Mouse (Mus musculus): ENCODE results near the gene Olfr963. TPM values are rescaled to one million over a fixed set of nuclear protein-coding genes. Genes with fewer than 3 reads are reported as not detected.

Olfr963 gene
- total and polyA plus RNA-seq, 2 experiments from 2014 or later = not detected

DNA sequence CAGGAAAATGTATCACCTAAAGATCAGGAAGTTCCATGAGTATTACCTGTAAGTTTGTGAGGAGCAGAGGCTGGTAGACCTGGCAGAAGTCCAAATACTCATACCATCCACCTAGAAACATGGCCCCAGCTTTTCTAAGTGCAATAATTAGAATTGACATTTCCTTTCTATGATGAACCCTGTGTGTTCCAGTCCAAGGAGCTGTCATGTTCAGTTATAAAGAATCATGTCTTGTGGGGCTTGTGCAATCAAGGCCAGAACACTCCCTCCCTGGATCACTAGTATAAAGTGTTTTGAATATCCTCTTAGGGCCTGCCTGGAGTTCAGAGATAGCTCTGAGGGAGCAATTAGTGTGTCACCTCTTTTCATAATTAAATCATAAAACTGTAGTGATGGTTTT is 40.0 kb downstream of the Olfr963 start, which contains the start of gene Olfr149:
TSS of gene Olfr149 (minus strand) at position 101 of the 400 bp plus-strand sequence.
- no peaks in the 10 kb centered on the region for H3K36me3 ChIP-seq (ENCODE audit: insufficient read depth, low read length)
- H3K27me3 ChIP-seq (ENCODE audit: insufficient read depth, low read length) = no peaks in the 10 kb centered on the region
- DNase-seq (ENCODE audit: low spot score) = peak; percentile 2
- H3K9ac ChIP-seq (replicated peaks; ENCODE audit: low read length) = no peak within 1 kb of the TSS
- no peaks in the 10 kb centered on the region for H3K9me3 ChIP-seq (ENCODE audit: low read length)
- TF ChIP-seq CTCF (IDR thresholded peaks at IDR 0.05; ENCODE audit: low read depth) = no peak
- no peak within 1 kb of the TSS for H3K4me3 ChIP-seq (ENCODE audit: low read length)
- H3K4me2 ChIP-seq (ENCODE audit: low read depth, low read length) = no peak within 1 kb of the TSS
- H3K4me1 ChIP-seq (ENCODE audit: insufficient read depth, low read length) = no peaks in the 10 kb centered on the region
- no peak within 1 kb of the TSS for H3K27ac ChIP-seq
- no peak for ATAC-seq

DNA sequence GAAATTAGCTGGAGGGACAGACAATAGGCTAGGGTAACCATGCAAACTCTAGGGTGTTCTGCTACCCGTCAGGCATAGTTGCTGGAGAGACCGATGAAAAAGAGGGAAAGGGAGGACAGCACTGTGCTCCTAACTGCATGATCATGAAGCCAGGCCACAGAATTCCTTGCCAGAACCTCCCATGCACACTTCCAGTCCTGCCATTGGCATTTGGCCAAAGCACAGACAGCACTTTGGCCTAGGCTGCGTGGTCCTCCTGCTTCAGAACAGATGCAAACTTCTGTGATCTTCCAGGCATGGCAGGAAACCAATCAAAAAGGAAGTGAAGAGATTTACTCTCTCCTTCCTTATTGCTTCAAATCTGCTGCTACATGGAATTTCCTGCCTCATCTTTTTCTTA is 42.0 kb downstream of the Olfr963 start:
- Histone ChIP-seq H3K36me3 (ENCODE audit: insufficient read depth, low read length) (no peaks in the 10 kb centered on the region), H3K9ac (replicated peaks; ENCODE audit: low read length) (no peak overlapping the region), H3K4me2 (ENCODE audit: low read depth, low read length) (no peak overlapping the region), H3K4me3 (ENCODE audit: low read length) (no peak overlapping the region), H3K27me3 (ENCODE audit: insufficient read depth, low read length) (no peaks in the 10 kb centered on the region), H3K27ac (no peak overlapping the region), H3K9me3 (ENCODE audit: low read length) (no peaks in the 10 kb centered on the region), H3K4me1 (ENCODE audit: insufficient read depth, low read length) (no peaks in the 10 kb centered on the region)
- 61% methylated on average over 3 of the region's 3 CpGs for WGBS
- no peak for TF ChIP-seq CTCF (IDR thresholded peaks at IDR 0.05; ENCODE audit: low read depth)
- no peak for ATAC-seq
- peak; percentile 44 for DNase-seq (ENCODE audit: low spot score)

DNA sequence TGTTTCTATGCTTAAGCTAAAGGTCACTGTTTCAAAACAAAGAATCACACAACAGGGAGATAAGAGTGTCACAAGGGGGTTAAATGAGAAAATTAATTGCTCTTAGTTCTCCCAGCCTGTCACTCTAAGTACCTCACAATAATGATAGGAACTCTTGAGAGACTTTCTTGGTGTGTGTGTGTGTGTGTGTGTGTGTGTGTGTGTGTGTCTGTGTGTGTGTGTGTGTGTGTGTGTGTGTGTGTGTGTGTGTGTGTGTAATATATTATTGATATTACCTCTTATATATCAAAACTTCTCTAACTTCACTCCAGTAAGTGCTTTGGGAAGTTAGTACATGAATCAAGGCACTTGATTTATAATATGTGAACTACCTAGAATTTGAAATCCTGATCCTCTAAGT is 44.0 kb downstream of the Olfr963 start, which contains the start of gene Olfr965:
TSS of gene Olfr965 (plus strand) at position 301 of the 400 bp plus-strand sequence.
- no peak for ATAC-seq
- Histone ChIP-seq H3K36me3 (ENCODE audit: insufficient read depth, low read length) (no peaks in the 10 kb centered on the region), H3K4me2 (ENCODE audit: low read depth, low read length) (no peak within 1 kb of the TSS), H3K4me3 (ENCODE audit: low read length) (no peak within 1 kb of the TSS), H3K4me1 (ENCODE audit: insufficient read depth, low read length) (no peaks in the 10 kb centered on the region), H3K9me3 (ENCODE audit: low read length) (no peaks in the 10 kb centered on the region), H3K27me3 (ENCODE audit: insufficient read depth, low read length) (no peaks in the 10 kb centered on the region), H3K9ac (replicated peaks; ENCODE audit: low read length) (no peak within 1 kb of the TSS), H3K27ac (no peak within 1 kb of the TSS)
- TF ChIP-seq CTCF (IDR thresholded peaks at IDR 0.05; ENCODE audit: low read depth) = no peak
- no peak for DNase-seq (ENCODE audit: low spot score)

Other genes with a start within 250 kb of the Olfr963 start
- gene Olfr952, start 240.1 kb upstream of the Olfr963 start, total RNA-seq (2014; rRNA removed) = not detected in 2 replicates
- not detected in 2 replicates for gene Olfr952, start 240.1 kb upstream of the Olfr963 start, polyA plus RNA-seq (2015; fragmentation: Nextera tagmentation; extraction: Ambion mirVana)
- not detected in 2 replicates for gene Olfr954, start 210.5 kb upstream of the Olfr963 start, total RNA-seq (2014; rRNA removed)
- not detected in 2 replicates for gene Olfr954, start 210.5 kb upstream of the Olfr963 start, polyA plus RNA-seq (2015; fragmentation: Nextera tagmentation; extraction: Ambion mirVana)
- gene Olfr955, start 195.3 kb upstream of the Olfr963 start, total RNA-seq (2014; rRNA removed) = not detected in 2 replicates
- not detected in 2 replicates for gene Olfr955, start 195.3 kb upstream of the Olfr963 start, polyA plus RNA-seq (2015; fragmentation: Nextera tagmentation; extraction: Ambion mirVana)
- gene Olfr44, start 173.2 kb upstream of the Olfr963 start, total RNA-seq (2014; rRNA removed) = not detected in 2 replicates
- not detected in 2 replicates for gene Olfr44, start 173.2 kb upstream of the Olfr963 start, polyA plus RNA-seq (2015; fragmentation: Nextera tagmentation; extraction: Ambion mirVana)
- gene Olfr957, start 151.4 kb upstream of the Olfr963 start, total RNA-seq (2014; rRNA removed) = not detected in 2 replicates
- gene Olfr957, start 151.4 kb upstream of the Olfr963 start, polyA plus RNA-seq (2015; fragmentation: Nextera tagmentation; extraction: Ambion mirVana) = not detected in 2 replicates
- not detected in 2 replicates for gene Olfr958, start 113.2 kb upstream of the Olfr963 start, total RNA-seq (2014; rRNA removed)
- gene Olfr958, start 113.2 kb upstream of the Olfr963 start, polyA plus RNA-seq (2015; fragmentation: Nextera tagmentation; extraction: Ambion mirVana) = not detected in 2 replicates
- 3.6 TPM in 1 of 2 replicates, not detected in the other for gene Olfr959, start 91.6 kb upstream of the Olfr963 start, total RNA-seq (2014; rRNA removed)
- not detected in 2 replicates for gene Olfr959, start 91.6 kb upstream of the Olfr963 start, polyA plus RNA-seq (2015; fragmentation: Nextera tagmentation; extraction: Ambion mirVana)
- 234 and 241 TPM in 2 replicates for gene AW551984, start 62.8 kb upstream of the Olfr963 start, total RNA-seq (2014; rRNA removed)
- gene AW551984, start 62.8 kb upstream of the Olfr963 start, polyA plus RNA-seq (2015; fragmentation: Nextera tagmentation; extraction: Ambion mirVana) = 170 and 185 TPM in 2 replicates
- gene Olfr148, start 56.5 kb upstream of the Olfr963 start, total RNA-seq (2014; rRNA removed) = not detected in 2 replicates
- not detected in 2 replicates for gene Olfr148, start 56.5 kb upstream of the Olfr963 start, polyA plus RNA-seq (2015; fragmentation: Nextera tagmentation; extraction: Ambion mirVana)
- not detected in 2 replicates for gene Olfr960, start 45.8 kb upstream of the Olfr963 start, total RNA-seq (2014; rRNA removed)
- not detected in 2 replicates for gene Olfr960, start 45.8 kb upstream of the Olfr963 start, polyA plus RNA-seq (2015; fragmentation: Nextera tagmentation; extraction: Ambion mirVana)
- not detected in 2 replicates for gene Olfr961, start 22.1 kb upstream of the Olfr963 start, total RNA-seq (2014; rRNA removed)
- not detected in 2 replicates for gene Olfr961, start 22.1 kb upstream of the Olfr963 start, polyA plus RNA-seq (2015; fragmentation: Nextera tagmentation; extraction: Ambion mirVana)
- gene Olfr149, start 39.9 kb downstream of the Olfr963 start, total RNA-seq (2014; rRNA removed) = not detected in 2 replicates
- not detected in 2 replicates for gene Olfr149, start 39.9 kb downstream of the Olfr963 start, polyA plus RNA-seq (2015; fragmentation: Nextera tagmentation; extraction: Ambion mirVana)
- gene Olfr965, start 44.1 kb downstream of the Olfr963 start, total RNA-seq (2014; rRNA removed) = not detected in 2 replicates
- gene Olfr965, start 44.1 kb downstream of the Olfr963 start, polyA plus RNA-seq (2015; fragmentation: Nextera tagmentation; extraction: Ambion mirVana) = not detected in 2 replicates
- not detected in 2 replicates for gene Olfr150, start 63.8 kb downstream of the Olfr963 start, total RNA-seq (2014; rRNA removed)
- gene Olfr150, start 63.8 kb downstream of the Olfr963 start, polyA plus RNA-seq (2015; fragmentation: Nextera tagmentation; extraction: Ambion mirVana) = not detected in 2 replicates
- not detected in 2 replicates for gene Olfr967, start 79.0 kb downstream of the Olfr963 start, total RNA-seq (2014; rRNA removed)
- gene Olfr967, start 79.0 kb downstream of the Olfr963 start, polyA plus RNA-seq (2015; fragmentation: Nextera tagmentation; extraction: Ambion mirVana) = not detected in 2 replicates
- gene Olfr968, start 116.0 kb downstream of the Olfr963 start, total RNA-seq (2014; rRNA removed) = not detected in 2 replicates
- not detected in 2 replicates for gene Olfr968, start 116.0 kb downstream of the Olfr963 start, polyA plus RNA-seq (2015; fragmentation: Nextera tagmentation; extraction: Ambion mirVana)
- not detected in 2 replicates for gene Olfr969, start 123.7 kb downstream of the Olfr963 start, total RNA-seq (2014; rRNA removed)
- gene Olfr969, start 123.7 kb downstream of the Olfr963 start, polyA plus RNA-seq (2015; fragmentation: Nextera tagmentation; extraction: Ambion mirVana) = not detected in 2 replicates
- gene Olfr970, start 141.7 kb downstream of the Olfr963 start, total RNA-seq (2014; rRNA removed) = not detected in 2 replicates
- gene Olfr970, start 141.7 kb downstream of the Olfr963 start, polyA plus RNA-seq (2015; fragmentation: Nextera tagmentation; extraction: Ambion mirVana) = not detected in 2 replicates
- gene Olfr971, start 169.7 kb downstream of the Olfr963 start, total RNA-seq (2014; rRNA removed) = not detected in 2 replicates
- not detected in 2 replicates for gene Olfr971, start 169.7 kb downstream of the Olfr963 start, polyA plus RNA-seq (2015; fragmentation: Nextera tagmentation; extraction: Ambion mirVana)
- not detected in 2 replicates for gene Olfr972, start 199.2 kb downstream of the Olfr963 start, total RNA-seq (2014; rRNA removed)
- not detected in 2 replicates for gene Olfr972, start 199.2 kb downstream of the Olfr963 start, polyA plus RNA-seq (2015; fragmentation: Nextera tagmentation; extraction: Ambion mirVana)
- not detected in 2 replicates for gene Olfr229, start 240.1 kb downstream of the Olfr963 start, total RNA-seq (2014; rRNA removed)
- not detected in 2 replicates for gene Olfr229, start 240.1 kb downstream of the Olfr963 start, polyA plus RNA-seq (2015; fragmentation: Nextera tagmentation; extraction: Ambion mirVana)

Data from hindbrain, postnatal 0 days (tissue).